Mouse (Mus musculus): Measurements from ENCODE around the gene Sec1. TPM values are rescaled to one million over a fixed set of nuclear protein-coding genes. Genes with fewer than 3 reads are reported as not detected.
A peak's percentile ranks its signal among the peaks of the same experiment; 100 is the strongest.

Gene Sec1
- total RNA-seq, 2 experiments from 2014 or later: 0.16 TPM; not detected in 1

- intact Hi-C loops (cut with DNase I): loop anchor here (10.0 kb wide), 1 partner anchor 854 kb away; the partner anchor contains the start of gene Ptov1
- no peak for DNase-seq (ENCODE audit: low spot score)
Observed at GRCm38 (mm10) chr7:45719180-45719579, 25.0 kb upstream of the Sec1 start.

GRCm38 (mm10) chr7:45718331-45718730 lies 24.1 kb upstream of the Sec1 start:
- intact Hi-C loops (cut with DNase I): loop anchor here (10.0 kb wide), 1 partner anchor 854 kb away; the partner anchor contains the start of gene Ptov1
- DNase-seq (ENCODE audit: low spot score): no peak

DNA sequence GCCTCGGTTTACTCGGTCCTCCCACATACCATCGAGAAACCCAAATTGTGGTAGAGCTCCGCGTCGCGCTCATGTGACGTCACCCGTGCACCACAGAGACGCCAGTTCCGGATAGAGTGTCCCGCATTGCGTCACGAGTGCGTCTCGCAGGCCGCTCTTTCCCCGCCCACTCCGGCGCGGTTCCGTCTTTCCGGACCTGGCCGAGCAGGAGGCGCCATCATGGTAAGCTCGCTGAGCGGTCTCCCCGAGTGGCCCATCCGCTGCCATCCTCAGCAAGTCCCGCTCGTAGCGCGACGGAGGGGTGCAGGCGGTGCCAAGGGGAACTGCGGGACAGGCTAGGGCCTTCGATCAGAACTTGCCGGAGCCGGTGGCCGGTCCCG lies 23.7 kb upstream of the Sec1 start, which contains the start of gene Sphk2:
TSS of gene Sphk2 (minus strand) at position 85 of the 380 bp plus-strand sequence.
- intact Hi-C loops (cut with DNase I): loop anchor here (10.0 kb wide), 1 partner anchor 853 kb away; the partner anchor contains the start of gene Ptov1
- peak; percentile 97 for DNase-seq (ENCODE audit: low spot score)

GRCm38 (mm10) chr7:45716952-45717917 lies 23.0 kb upstream of the Sec1 start:
- no peak for DNase-seq (ENCODE audit: low spot score)
- intact Hi-C loops (cut with DNase I): loop anchor here (10.0 kb wide), 1 partner anchor 852 kb away; the partner anchor contains the start of gene Ptov1

DNA sequence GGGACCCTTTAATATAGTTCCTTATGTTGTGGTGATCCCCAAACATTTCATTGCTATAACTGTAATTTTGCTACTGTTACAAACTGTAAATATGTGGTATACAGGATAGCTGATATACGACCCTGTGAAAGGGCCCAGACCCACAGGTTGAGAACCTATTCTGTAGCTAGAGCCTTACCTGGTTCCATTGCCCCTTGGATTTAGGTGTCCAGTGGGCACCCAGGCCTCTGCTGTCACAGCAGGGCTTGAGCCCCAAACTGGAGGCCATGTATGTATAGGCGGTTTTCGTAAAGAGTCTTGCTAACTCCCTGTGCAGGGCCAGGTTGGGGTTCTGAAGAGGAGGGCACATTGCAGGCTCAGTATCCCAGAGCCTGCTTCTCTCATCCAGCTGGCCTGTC lies 22.3 kb upstream of the Sec1 start:
- intact Hi-C loops (cut with DNase I): loop anchor here (10.0 kb wide), 1 partner anchor 852 kb away; the partner anchor contains the start of gene Ptov1
- no peak for DNase-seq (ENCODE audit: low spot score)

DNA sequence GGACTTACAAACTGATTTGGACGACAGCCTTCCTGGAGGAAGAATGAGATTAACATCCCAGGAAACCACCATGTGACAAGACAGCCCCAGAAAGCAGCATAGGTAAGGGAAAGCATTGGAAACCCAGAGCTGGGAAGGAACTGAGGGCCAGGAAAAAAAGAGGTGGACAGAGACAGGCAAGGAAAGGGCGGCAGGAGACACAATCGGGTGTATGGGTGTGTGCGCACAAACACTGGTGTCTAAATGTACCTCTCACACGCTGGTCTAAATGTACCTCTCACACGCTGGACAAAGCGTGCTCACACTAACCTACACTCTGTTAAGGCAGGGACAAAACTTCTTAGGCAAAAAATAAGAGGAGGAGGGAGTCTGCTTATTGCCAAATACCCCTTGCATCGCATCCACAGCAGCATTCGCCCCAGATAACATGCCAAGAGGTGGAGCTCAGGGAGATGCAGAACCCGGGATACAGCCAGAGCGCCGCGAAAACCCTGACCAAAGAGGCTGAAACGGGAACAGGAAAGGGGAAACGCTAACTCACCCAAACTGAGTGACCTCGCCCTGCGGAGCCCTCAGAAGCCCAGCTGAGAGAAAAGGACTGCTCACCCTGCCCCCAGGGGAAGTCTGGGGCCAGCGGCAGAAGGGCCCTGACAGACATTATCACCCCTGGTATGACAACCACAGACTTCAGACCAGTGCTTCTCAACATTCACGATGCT lies 21.7 kb upstream of the Sec1 start:
- DNase-seq (ENCODE audit: low spot score): no peak
- intact Hi-C loops (cut with DNase I): loop anchor here (10.0 kb wide), 1 partner anchor 851 kb away; the partner anchor contains the start of gene Ptov1

GRCm38 (mm10) chr7:45715090-45715708 lies 21.0 kb upstream of the Sec1 start, which contains the start of gene Rpl18:
TSS of gene Rpl18 (plus strand) at chr7:45715457.
- intact Hi-C loops (cut with DNase I): loop anchor here (10.0 kb wide), 1 partner anchor 850 kb away; the partner anchor contains the start of gene Ptov1

DNA sequence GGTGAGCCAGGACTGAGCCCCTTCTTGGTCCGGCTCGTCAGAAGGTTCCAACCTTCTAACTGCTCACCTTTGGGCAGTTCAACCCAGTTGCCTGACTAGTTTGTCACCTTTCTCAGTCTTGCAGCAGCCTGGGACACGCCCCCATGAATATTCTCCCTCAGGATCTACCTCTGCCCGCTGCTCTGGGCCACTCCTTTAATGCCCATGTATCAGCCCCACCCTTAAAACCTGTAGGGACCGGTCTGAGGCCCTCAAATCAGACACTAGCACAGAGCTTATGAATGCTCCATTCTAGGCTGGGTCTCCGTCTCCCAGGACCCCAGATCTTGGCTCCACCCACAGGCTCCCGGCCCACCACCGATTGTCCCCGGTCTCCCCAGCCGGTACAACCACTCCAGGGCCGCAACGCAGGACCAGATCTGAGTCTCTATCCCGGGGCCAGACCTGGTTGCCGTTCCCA lies 20.5 kb upstream of the Sec1 start:
- intact Hi-C loops (cut with DNase I): loop anchor here (10.0 kb wide), 1 partner anchor 850 kb away; the partner anchor contains the start of gene Ptov1
- no peak for DNase-seq (ENCODE audit: low spot score)

More at GRCm38 (mm10) chr7:45715090-45715708, 21.0 kb upstream of the Sec1 start, which contains the start of gene Rpl18:
- DNase-seq (ENCODE audit: low spot score): peak; percentile 98

DNA sequence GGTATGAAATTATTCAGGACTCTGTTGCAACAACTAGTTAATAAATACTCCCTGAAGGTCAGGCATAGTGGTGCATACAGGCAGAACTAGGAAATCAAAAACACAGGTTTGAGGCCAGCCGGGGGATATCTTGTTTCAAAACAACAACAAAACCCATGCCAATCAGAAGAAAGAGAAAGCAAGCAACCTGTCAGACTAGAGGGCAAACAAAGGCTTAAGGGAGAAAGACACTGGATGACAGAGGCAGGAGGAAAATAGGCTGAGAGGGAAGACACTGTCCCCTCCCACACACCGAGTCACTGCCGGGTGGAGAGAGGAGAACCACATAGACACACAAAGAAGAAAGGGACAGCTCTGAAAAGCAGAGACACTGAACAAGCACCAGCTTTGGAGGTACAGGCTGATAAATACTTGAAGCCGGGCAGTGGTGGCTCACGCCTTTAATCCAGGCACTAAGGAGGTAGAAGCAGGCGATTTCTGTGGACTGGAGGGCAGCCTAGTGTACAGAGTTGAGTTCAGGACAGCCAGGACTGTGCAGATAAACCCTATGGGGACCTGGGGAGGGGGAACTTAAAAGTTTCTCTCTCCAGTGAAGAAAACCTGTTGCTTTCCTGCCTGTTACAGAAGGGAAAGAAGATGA lies 19.8 kb upstream of the Sec1 start:
- no peak for DNase-seq (ENCODE audit: low spot score)
- intact Hi-C loops (cut with DNase I): loop anchor here (10.0 kb wide), 1 partner anchor 849 kb away; the partner anchor contains the start of gene Ptov1

GRCm38 (mm10) chr7:45713396-45713795 lies 19.2 kb upstream of the Sec1 start:
- intact Hi-C loops (cut with DNase I): loop anchor here (10.0 kb wide), 1 partner anchor 849 kb away; the partner anchor contains the start of gene Ptov1

GRCm38 (mm10) chr7:45712022-45712757 lies 18.0 kb upstream of the Sec1 start:
- intact Hi-C loops (cut with DNase I): loop anchor here (10.0 kb wide), 1 partner anchor 847 kb away; the partner anchor contains the start of gene Ptov1

More at GRCm38 (mm10) chr7:45713396-45713795, 19.2 kb upstream of the Sec1 start:
- DNase-seq (ENCODE audit: low spot score): no peak

DNA sequence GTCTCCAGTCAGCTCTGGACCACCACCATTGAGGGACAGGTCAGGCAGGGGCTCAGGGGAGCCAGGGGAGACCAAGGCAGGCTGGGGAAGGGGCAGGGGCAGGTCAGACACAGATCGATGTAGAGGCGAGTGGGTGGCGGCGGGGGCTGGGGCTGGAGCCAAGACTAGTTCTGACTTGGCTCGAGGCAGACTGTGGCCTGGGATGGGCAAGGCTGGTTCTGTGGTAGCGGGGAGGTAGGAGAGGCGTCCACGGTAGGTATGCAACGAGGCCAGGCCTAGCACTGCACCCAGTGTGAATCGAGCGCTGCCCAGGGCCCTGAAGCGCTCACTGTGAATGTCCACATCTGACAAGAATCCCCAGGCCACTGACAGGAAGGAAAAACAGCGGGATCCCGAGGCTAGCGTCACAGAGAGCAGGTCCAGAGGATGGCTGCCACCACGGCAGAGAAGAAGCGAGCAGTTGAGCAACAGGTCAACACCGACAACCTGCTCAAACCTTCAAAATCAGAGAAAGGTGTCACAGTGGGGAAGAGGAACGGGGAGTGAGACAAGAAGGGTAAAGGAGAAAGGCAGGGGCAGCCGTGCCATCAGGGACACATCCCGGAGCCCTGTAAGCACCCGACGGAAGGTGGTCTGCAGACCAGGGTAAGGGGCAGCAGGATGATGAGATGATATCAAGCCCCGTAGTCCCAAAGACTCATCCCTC lies 17.3 kb upstream of the Sec1 start:
- intact Hi-C loops (cut with DNase I): loop anchor here (10.0 kb wide), 1 partner anchor 847 kb away; the partner anchor contains the start of gene Ptov1
- DNase-seq (ENCODE audit: low spot score): no peak

More at GRCm38 (mm10) chr7:45712022-45712757, 18.0 kb upstream of the Sec1 start:
- peak; percentile 53 for DNase-seq (ENCODE audit: low spot score)

DNA sequence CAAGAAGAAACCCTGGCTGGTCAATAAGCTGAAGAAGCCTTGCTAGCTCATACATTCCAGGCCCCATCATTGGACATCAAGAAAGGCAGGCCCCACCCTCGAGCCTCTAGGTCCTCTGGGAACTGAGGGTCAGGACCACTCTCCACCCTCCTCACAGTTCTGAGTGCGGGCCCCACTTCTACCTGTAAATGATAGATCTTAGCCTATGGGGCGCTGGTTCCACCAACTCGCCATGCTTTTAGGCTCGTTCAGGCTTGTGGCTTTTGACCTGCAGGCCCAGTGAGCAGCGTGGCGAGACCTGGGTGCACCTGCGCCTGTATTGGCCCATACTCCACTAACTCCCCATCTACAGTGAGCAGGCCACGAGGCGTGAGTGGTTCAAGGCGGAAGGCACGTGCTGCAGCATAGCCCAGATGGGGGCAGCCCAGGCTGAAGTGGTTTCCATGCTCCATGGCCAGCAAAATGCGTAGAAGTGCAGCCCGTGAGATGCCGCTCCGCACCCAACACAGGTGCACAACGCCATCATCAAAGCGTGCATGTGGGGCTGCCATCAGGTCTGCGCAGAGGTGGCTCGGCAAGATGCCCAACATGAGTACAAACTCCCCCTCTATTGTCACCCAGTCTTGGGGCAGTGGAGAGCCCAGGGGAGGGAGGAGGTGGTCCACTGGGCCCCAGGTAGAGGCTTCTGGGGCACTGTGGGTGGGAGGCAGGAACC lies 16.4 kb upstream of the Sec1 start:
- DNase-seq (ENCODE audit: low spot score): no peak
- intact Hi-C loops (cut with DNase I): loop anchor here (10.0 kb wide), 1 partner anchor 846 kb away; the partner anchor contains the start of gene Ptov1

GRCm38 (mm10) chr7:45709677-45710355 lies 15.6 kb upstream of the Sec1 start:
- DNase-seq (ENCODE audit: low spot score): no peak
- intact Hi-C loops (cut with DNase I): loop anchor here (10.0 kb wide), 1 partner anchor 845 kb away; the partner anchor contains the start of gene Ptov1

DNA sequence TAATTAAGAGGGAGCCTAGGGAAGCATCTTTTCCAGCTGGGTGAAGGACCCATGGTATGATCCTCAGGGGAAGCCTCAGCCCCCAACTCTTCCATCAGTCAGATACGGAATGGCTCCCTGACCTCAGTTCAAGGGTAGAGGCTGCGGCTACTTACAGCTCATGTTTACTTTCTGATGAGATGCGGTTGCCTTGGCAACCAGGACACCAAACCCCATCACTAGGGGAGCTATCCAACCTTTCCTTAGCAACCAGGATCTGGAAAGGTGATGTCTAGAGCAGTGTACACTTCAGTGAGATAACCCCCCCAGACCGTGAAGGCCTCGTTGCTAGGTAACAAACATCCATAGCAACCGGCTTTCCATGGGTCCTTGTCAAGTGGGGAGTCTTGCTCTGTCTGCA lies 14.8 kb upstream of the Sec1 start:
- intact Hi-C loops (cut with DNase I): no loop called here
- no peak for DNase-seq (ENCODE audit: low spot score)

- DNase-seq (ENCODE audit: low spot score): no peak
- intact Hi-C loops (cut with DNase I): no loop called here
Observed at GRCm38 (mm10) chr7:45708221-45708761, 14.1 kb upstream of the Sec1 start.
